Mouse (Mus musculus) hindbrain, embryonic 14.5 days (tissue): Measurements from ENCODE around the gene Cux2. TPM values are rescaled to one million over a fixed set of nuclear protein-coding genes. Genes with fewer than 3 reads are reported as not detected.

Experiments
- ATAC-seq: fragments of 200-750 bp; cut with Nextera tagmentation; 2 replicates; pipeline ENCODE4 v1.8.0; 2017; ENCODE audit warnings: moderate number of reproducible peaks, mild to moderate bottlenecking, moderate TSS enrichment, moderate library complexity; ENCODE audit not compliant: low FRiP score
- DNase-seq: peaks from one replicate; pipeline ENCODE4 v3.0.0-alpha.2; 2015; ENCODE audit warnings: low spot score
- H3K27ac ChIP-seq: fragments of 300-500 bp; sonication (generic); 2 replicates; pipeline ENCODE4 v1.5.1; 2014; ENCODE audit warnings: mild to moderate bottlenecking, moderate library complexity
- H3K27me3 ChIP-seq: fragments of 300-500 bp; sonication (generic); 2 replicates; pipeline ENCODE4 v1.6.1; 2014; ENCODE audit warnings: mild to moderate bottlenecking, low read length, mixed read lengths; ENCODE audit not compliant: control insufficient read depth, insufficient read depth
- H3K36me3 ChIP-seq: fragments of 300-500 bp; sonication (generic); replicated peaks from 2 replicates; pipeline ENCODE4 v1.6.1; 2014; ENCODE audit not compliant: control insufficient read depth, insufficient read depth
- H3K4me1 ChIP-seq: fragments of 300-500 bp; sonication (generic); replicated peaks from 2 replicates; pipeline ENCODE4 v1.6.1; 2014; ENCODE audit warnings: antibody characterized with exemption, low read length, mixed read lengths; ENCODE audit not compliant: control insufficient read depth, insufficient read depth
- H3K4me2 ChIP-seq: fragments of 300-500 bp; sonication (generic); replicated peaks from 2 replicates; pipeline ENCODE4 v1.6.1; 2014; ENCODE audit warnings: mild to moderate bottlenecking, moderate library complexity
- H3K4me3 ChIP-seq: fragments of 300-500 bp; sonication (generic); replicated peaks from 2 replicates; pipeline ENCODE4 v1.5.1; 2014; ENCODE audit warnings: mild to moderate bottlenecking, low read length
- H3K9ac ChIP-seq: fragments of 300-500 bp; sonication (generic); 2 replicates; pipeline ENCODE4 v1.6.1; 2014
- H3K9me3 ChIP-seq: fragments of 300-500 bp; sonication (generic); 2 replicates; pipeline ENCODE4 v1.6.1; 2016; ENCODE audit warnings: low read length; ENCODE audit not compliant: control insufficient read depth
- WGBS: fragments of 180-500 bp; shearing (Covaris S2); extraction: QIAGEN DNeasy Blood & Tissue Kit; methylation state at CpG from one replicate; pipeline ENCODE4 v1.1.7; 2014; 5-methylcytosine and 5-hydroxymethylcytosine counted together
- polyA plus RNA-seq: library from polyadenylated mRNA; unstranded; fragments of >200 nt; fragmentation: Nextera tagmentation; extraction: Ambion mirVana; gene quantifications from 2 replicates; pipeline ENCODE4 v1.2.1, GENCODE M21; 2014

Cux2 gene
- polyA plus RNA-seq, 1 experiment from 2014 or later = 28.1 TPM

DNA sequence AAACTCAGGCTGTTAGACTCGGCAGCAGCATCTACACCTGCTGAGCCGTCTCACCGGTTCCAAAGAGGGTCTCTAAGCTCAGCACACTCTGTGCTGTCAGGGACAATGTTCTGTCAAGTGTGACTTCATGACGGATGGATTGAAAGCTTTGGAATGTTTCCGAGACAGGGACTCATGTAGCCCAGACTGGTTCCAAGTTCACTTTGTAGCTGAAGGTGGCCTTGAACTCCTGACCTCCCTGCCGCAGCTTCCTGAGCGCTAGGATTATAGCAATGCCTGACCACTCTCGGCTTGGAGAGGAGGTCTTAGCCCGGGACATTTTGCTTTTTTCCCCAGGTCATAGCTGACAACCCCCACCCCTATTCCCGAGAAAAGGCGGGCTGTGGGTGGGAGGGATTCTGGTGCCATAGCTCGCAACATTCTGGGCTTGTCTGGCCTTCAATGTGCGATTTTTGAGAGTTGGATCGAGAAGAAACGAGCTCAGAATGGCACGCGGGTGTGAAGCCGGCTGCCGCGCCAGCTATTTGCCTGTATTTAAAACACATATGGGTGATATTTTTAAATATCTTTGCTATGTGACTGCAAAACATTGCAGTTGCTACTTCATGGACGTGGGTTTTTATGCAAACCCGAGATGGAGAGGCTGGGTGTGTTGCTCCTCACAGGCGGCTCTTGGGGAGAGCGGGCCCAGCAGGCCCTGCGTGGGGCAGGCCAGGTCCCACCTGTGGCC lies 13.5 kb upstream of the Cux2 start:
- Histone ChIP-seq H3K27ac (no peak overlapping the region), H3K36me3 (no peaks in the 10 kb centered on the region), H3K9ac (no peak overlapping the region), H3K27me3 (0 out of 2 replicates have a peak, but pooled peaks cover 4% of the 10 kb centered on the region), H3K4me1 (no peaks in the 10 kb centered on the region; the same call in 1 of the 2 replicates), H3K4me2 (no peak overlapping the region), H3K4me3 (no peak overlapping the region), H3K9me3 (no peaks in the 10 kb centered on the region)
- 73% methylated on average over 25 of the region's 25 CpGs for WGBS
- DNase-seq (no peak), ATAC-seq (no peak)

GRCm38 (mm10) chr5:122062479-122062878 lies 12.6 kb upstream of the Cux2 start:
- Histone ChIP-seq H3K36me3 (no peaks in the 10 kb centered on the region), H3K9me3 (0 out of 2 replicates have a peak, but pooled peaks cover 3% of the 10 kb centered on the region), H3K27me3 (0 out of 2 replicates have a peak, but pooled peaks cover 4% of the 10 kb centered on the region), H3K4me1 (no peaks in the 10 kb centered on the region; the same call in 1 of the 2 replicates), H3K4me2 (peak overlapping the region; percentile 13; the same call in 1 of the 2 replicates), H3K4me3 (no peak overlapping the region), H3K27ac (no peak overlapping the region), H3K9ac (no peak overlapping the region)
- WGBS = 31% methylated on average over 12 of the region's 12 CpGs
- no peak for DNase-seq
- ATAC-seq = no peak

DNA sequence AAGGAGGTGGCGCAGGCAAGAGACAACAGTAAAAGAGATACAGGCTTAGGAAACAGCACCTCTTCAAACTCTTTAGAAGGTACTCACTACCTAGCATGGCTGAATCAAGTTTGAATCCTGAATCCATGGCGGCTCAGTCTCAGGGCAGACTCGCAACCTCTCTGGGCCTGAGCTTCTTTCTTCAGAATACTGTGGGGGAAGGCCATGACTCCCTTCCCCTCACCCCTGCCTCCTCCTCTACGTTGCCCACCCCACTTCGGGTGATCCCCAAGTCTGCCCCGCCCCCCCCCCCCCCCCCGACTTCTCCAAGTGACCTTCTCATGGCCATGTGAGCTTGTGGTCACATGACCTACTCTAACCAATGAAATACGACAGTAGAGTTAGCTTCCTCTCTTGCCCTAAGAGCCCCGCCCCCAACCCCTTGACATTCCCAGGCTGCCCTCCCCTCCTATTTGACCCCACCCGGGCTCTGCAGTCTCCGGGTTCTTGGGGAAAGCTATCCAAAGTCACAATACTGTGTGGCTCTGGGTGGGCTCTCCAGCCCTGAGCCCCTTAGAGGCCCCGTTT lies 10.9 kb upstream of the Cux2 start:
- H3K27ac ChIP-seq = no peak overlapping the region
- H3K4me1 ChIP-seq = no peaks in the 10 kb centered on the region; the same call in 1 of the 2 replicates
- no peak for DNase-seq
- H3K9me3 ChIP-seq = 0 out of 2 replicates have a peak, but pooled peaks cover 4% of the 10 kb centered on the region
- no peak overlapping the region; the same call in 1 of the 2 replicates for H3K4me2 ChIP-seq
- WGBS = 29% methylated on average over 10 of the region's 12 CpGs
- no peaks in the 10 kb centered on the region for H3K36me3 ChIP-seq
- H3K27me3 ChIP-seq = 0 out of 2 replicates have a peak, but pooled peaks cover 4% of the 10 kb centered on the region
- H3K4me3 ChIP-seq = no peak overlapping the region
- H3K9ac ChIP-seq = no peak overlapping the region
- no peak for ATAC-seq

DNA sequence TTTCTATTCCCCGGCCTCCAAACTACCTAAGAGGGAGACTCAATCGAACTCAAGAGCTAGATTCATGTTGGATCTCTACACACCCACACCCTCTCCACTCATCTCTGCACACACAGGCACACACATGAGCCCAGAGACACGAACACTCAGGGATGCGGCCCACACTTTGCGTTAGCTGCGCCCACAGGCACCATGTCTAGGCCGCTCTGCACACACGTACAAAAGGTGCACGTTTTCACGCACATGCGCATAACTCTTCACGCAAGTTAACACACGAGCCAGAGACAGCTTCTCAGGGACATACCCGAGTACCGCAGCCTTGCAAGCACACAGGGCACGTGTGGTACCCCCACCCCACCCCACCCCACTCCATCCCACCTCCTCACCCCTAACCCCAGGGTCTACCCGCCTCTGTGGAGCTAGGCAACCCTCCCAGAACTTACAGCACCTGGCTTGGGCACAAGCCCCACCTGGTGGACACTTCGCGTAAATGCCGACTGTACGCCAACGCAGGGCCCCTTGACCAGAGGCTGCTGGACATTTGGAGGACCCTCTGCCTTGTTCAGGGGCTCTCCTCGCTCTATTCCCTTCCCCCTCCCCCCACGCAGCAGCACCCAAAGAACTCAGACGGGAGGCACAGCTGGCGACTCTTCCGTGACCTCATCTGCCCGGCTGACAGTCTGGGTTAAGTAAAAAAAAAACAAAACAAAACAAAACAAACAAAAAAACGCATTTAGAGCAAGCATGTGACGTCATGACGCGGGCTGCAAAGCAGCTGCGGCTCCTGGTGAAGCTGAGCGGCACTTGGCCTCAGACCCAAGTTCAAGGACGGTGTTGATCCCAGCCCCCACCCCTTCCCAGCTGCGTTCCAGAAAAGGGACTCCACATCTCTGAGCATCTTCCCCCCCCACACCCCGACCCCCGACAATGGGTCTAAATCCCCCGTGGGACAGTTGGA lies 9.4 kb upstream of the Cux2 start:
- peak; percentile 40; the same call in 1 of the 2 replicates for ATAC-seq
- Histone ChIP-seq H3K27me3 (0 out of 2 replicates have a peak, but pooled peaks cover 4% of the 10 kb centered on the region), H3K9me3 (0 out of 2 replicates have a peak, but pooled peaks cover 4% of the 10 kb centered on the region), H3K4me1 (peaks cover 5% of the 10 kb centered on the region), H3K4me2 (peak overlapping the region; percentile 45), H3K9ac (peak overlapping the region; percentile 36; the same call in 1 of the 2 replicates), H3K4me3 (no peak overlapping the region), H3K27ac (no peak overlapping the region), H3K36me3 (no peaks in the 10 kb centered on the region)
- DNase-seq = peak; percentile 71
- WGBS = 27% methylated on average over 39 of the region's 39 CpGs

- no peak for ATAC-seq
- peaks cover 22% of the 10 kb centered on the region for H3K4me1 ChIP-seq
- H3K4me2 ChIP-seq = no peak overlapping the region
- H3K27ac ChIP-seq = no peak overlapping the region
- H3K27me3 ChIP-seq = 0 out of 2 replicates have a peak, but pooled peaks cover 4% of the 10 kb centered on the region
- DNase-seq = no peak
- H3K4me3 ChIP-seq = no peak overlapping the region
- no peaks in the 10 kb centered on the region for H3K36me3 ChIP-seq
- no peak overlapping the region for H3K9ac ChIP-seq
- 0 out of 2 replicates have a peak, but pooled peaks cover 4% of the 10 kb centered on the region for H3K9me3 ChIP-seq
- WGBS = 69% methylated on average over 6 of the region's 6 CpGs
Observed at GRCm38 (mm10) chr5:122057622-122058021, 7.7 kb upstream of the Cux2 start.

DNA sequence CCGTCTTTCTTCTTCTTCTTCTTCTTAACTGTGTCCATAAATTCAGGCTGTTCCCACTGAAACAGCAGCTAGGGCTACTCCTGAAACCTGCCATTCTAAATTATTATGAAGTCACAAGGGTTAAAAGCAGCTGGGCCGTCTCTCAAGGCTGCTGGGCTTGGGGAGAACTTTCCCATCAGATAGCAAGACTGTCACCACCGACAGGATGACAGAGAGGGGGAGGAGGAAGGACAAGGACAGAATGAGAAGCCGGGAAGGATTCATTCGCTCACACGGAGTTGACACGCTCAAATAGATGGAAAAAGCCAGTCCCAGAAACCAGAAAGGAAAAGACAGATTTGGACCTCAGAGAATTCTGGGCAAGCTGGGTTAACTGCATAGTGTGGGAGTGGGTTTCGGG lies 6.7 kb upstream of the Cux2 start:
- Histone ChIP-seq H3K4me3 (no peak overlapping the region), H3K4me2 (no peak overlapping the region), H3K36me3 (no peaks in the 10 kb centered on the region), H3K9me3 (0 out of 2 replicates have a peak, but pooled peaks cover 4% of the 10 kb centered on the region), H3K27ac (no peak overlapping the region), H3K9ac (no peak overlapping the region), H3K4me1 (peaks cover 22% of the 10 kb centered on the region), H3K27me3 (0 out of 2 replicates have a peak, but pooled peaks cover 2% of the 10 kb centered on the region)
- 81% methylated on average over 8 of the region's 8 CpGs for WGBS
- no peak for ATAC-seq
- no peak for DNase-seq

GRCm38 (mm10) chr5:122054130-122054843 lies 4.4 kb upstream of the Cux2 start:
- Histone ChIP-seq H3K4me2 (peak overlapping the region; percentile 36), H3K27me3 (no peaks in the 10 kb centered on the region), H3K27ac (peak overlapping the region; percentile 74), H3K9me3 (0 out of 2 replicates have a peak, but pooled peaks cover 4% of the 10 kb centered on the region), H3K4me3 (no peak overlapping the region), H3K36me3 (no peaks in the 10 kb centered on the region), H3K9ac (peak overlapping the region; percentile 33; the same call in 1 of the 2 replicates), H3K4me1 (peaks cover 27% of the 10 kb centered on the region)
- ATAC-seq (peak; percentile 41; the same call in 1 of the 2 replicates), DNase-seq (peak; percentile 77)
- WGBS = 35% methylated on average over 13 of the region's 13 CpGs

DNA sequence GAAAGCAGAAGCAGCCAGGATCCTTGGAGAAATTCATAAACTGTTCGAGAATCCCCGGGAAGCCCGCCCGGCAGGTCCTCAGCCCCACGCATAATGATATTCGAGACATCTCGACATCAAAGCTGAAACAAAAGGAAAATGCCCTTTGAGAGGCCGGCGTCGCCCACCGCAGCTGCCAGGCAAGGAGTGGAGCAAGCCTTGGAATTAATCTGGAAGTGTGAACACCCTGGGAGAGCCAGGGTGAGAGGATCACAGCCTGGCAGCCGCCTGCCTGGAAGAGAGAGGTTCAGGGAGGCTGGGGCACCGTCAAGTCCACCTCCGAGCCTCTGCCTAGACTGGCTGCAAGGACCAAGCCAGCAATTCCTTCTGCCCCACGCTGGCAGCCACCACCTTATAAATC lies 3.7 kb upstream of the Cux2 start:
- DNase-seq (no peak), ATAC-seq (no peak)
- Histone ChIP-seq H3K36me3 (no peaks in the 10 kb centered on the region), H3K9me3 (0 out of 2 replicates have a peak, but pooled peaks cover 4% of the 10 kb centered on the region), H3K27ac (peak overlapping the region; percentile 74), H3K9ac (peak overlapping the region; percentile 33; the same call in 1 of the 2 replicates), H3K4me2 (peak overlapping the region; percentile 17; the same call in 1 of the 2 replicates), H3K4me1 (peaks cover 27% of the 10 kb centered on the region), H3K27me3 (no peaks in the 10 kb centered on the region), H3K4me3 (no peak overlapping the region)
- WGBS = 5% methylated on average over 15 of the region's 15 CpGs
